In the genomic region with DNA sequence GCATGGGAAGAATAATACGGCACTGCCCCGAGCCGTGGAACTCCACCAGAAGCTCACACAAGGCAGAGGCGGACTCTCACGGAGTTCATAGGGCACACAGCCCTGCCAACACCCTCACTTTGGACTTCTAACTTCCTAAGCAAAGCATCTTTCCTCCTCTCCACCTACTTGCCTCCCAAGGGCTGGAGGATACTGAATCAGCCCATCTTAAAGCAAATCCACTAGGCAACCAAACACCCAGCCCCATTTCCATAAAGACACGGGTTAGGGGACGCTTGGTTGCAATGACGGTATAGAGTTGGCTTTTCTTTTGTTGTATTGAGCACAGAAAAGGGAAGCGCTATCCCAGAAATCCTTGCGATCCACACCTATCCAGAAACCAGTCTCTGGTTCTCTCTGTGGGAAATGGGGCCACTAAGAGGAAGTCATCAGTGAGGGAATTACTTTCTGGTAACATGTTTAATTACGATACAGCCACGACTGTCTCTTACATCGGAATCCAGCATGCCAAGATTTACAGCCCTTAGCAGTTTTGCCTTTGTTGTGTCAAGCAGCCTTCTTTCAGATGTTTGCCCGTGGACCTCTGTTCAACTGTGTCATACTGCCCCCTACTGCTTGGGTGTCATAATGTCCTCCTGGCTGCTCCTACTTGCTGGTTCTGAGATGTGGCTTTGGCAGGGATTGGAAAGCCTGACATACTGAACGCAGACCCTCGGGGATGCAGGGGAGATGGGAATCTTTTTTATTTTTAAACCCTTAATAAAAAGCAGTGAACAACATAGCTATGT, we compare ENCODE assay signal across 7 mouse cellular contexts.
DNase-seq lines count a peak whose midpoint lies in the region; ATAC-seq lines count a peak whose summit lies in the region.

No protein-coding gene starts in this region.

- H3K4me1 ChIP-seq in hindbrain, embryonic 16.5 days (ENCODE audit: control insufficient read depth, insufficient read depth, low read depth, low read length) = peaks cover 5% of the 10 kb centered on the region; the same call in 1 of the 2 replicates

- H3K27me3 ChIP-seq in hindbrain, embryonic 16.5 days (replicated peaks; ENCODE audit: control insufficient read depth, insufficient read depth, low read length) = no peaks in the 10 kb centered on the region

- H3K9me3 ChIP-seq in hindbrain, embryonic 16.5 days (ENCODE audit: control insufficient read depth, low read length) = no peaks in the 10 kb centered on the region

- H3K36me3 ChIP-seq in hindbrain, embryonic 16.5 days (ENCODE audit: control insufficient read depth, insufficient read depth, low read length) = no peaks in the 10 kb centered on the region

- ATAC-seq in hindbrain, embryonic 16.5 days = peak; percentile 83
- ATAC-seq in megakaryocyte-erythroid progenitor cell, adult 5-6 weeks (replicated peaks; ENCODE audit: low FRiP score, low TSS enrichment, poor library complexity, severe bottlenecking) = peak; percentile 61; the same call in 1 of the 2 replicates

- no peak overlapping the region for H3K4me3 ChIP-seq in hindbrain, embryonic 16.5 days (ENCODE audit: low read length)

- H3K9ac ChIP-seq in hindbrain, embryonic 16.5 days (ENCODE audit: low read depth, low read length) = no peak overlapping the region

- 23% methylated on average over 16 of the region's 16 CpGs for WGBS in hindbrain, embryonic 16.5 days

- H3K4me2 ChIP-seq in hindbrain, embryonic 16.5 days (ENCODE audit: low read length) = peak overlapping the region; percentile 40

- H3K27ac ChIP-seq in hindbrain, embryonic 16.5 days (ENCODE audit: low read depth, low read length) = no peak overlapping the region

- DNase-seq in ZHBTc4 (ENCODE audit: low read depth, low spot score) = peak; percentile 86
- peak; percentile 31 for DNase-seq in cerebellum, adult 9-10 months
- peak; percentile 21 to 83 for DNase-seq in frontal cortex, adult 2 months (ENCODE audit: extremely low spot score in 1 of 2, low spot score in 1 of 2)
- DNase-seq in layer of hippocampus, postnatal 36 days = peak; percentile 50 to 64
- peak; percentile 67 for DNase-seq in right cerebral cortex, postnatal 4 days

Comparison
In these comparisons a context has a peak if more than half of its experiments do, and no peak if none do; other contexts are left out.
1. DNase-seq: peak in every context shown above with its lines; median percentile 86 in ZHBTc4; 67 in right cerebral cortex, postnatal 4 days; 57 in layer of hippocampus, postnatal 36 days; 52 in frontal cortex, adult 2 months; 31 in cerebellum, adult 9-10 months.